Mouse (Mus musculus) liver, embryonic 14.5 days (tissue): ENCODE measurements around the gene Acaca.

Experiments used
- CTCF ChIP-seq: IDR thresholded peaks from 2 replicates; pipeline ENCODE4 v1.5.1; 2016; ENCODE audit warnings: antibody characterized with exemption, low read depth, control low read depth
- EP300 ChIP-seq: IDR thresholded peaks from 2 replicates; pipeline ENCODE4 v1.6.1; 2016; ENCODE audit warnings: antibody characterized with exemption, low read depth

DNA sequence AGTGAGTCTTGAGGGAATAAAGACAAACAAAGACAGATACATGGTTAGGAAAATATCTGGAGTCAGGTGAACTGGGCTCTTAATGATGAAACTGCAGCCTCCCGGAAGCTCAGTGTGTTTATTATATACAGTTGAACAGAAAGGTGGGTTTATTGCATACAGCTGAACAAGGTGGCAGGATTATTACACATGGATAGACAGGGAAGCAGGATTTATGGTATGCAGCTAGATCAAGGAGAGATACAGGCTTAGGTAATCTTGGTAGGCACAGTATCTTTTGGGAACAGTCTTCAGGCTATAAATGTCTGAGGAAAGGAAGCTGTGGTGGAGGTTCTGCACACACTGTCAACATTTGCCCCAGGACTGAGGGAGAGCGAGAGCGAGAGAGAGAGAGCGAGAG lies 126.4 kb downstream of the Acaca start:
- TF ChIP-seq EP300 (no peak), CTCF (no peak)
